Mouse (Mus musculus) urinary bladder, postnatal 0 days (tissue): ENCODE results near the gene Vmn2r89. TPM values are rescaled to one million over a fixed set of nuclear protein-coding genes. Genes with fewer than 3 reads are reported as not detected.

ENCODE experiments used
- polyA plus RNA-seq: library from polyadenylated mRNA; unstranded; fragments of >200 nt; fragmentation: Nextera tagmentation; extraction: Ambion mirVana; gene quantifications from 2 replicates; pipeline ENCODE4 v1.2.1, GENCODE M21; 2015

Gene Vmn2r89
- not detected in 2 replicates for polyA plus RNA-seq

DNA sequence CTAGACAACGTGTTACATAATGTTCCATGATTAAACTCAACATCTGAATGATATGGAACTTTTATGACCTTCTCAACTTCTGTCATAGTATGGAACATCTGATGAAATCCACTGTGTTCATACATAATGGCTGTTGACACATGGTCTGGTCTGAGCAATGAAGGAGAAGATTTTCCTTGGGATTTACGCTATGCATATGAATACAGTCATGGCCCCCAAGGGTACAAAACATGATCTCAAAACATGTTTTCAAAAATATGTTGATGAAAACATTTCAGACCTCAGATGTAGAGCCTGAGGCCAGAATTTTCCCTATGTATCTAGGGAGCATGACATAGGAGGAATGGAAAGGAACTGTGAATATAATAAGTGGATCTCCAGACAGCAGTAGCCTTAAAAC, at the start of gene Vmn2r89:
TSS of gene Vmn2r89 (plus strand) at position 301 of the 400 bp plus-strand sequence.

DNA sequence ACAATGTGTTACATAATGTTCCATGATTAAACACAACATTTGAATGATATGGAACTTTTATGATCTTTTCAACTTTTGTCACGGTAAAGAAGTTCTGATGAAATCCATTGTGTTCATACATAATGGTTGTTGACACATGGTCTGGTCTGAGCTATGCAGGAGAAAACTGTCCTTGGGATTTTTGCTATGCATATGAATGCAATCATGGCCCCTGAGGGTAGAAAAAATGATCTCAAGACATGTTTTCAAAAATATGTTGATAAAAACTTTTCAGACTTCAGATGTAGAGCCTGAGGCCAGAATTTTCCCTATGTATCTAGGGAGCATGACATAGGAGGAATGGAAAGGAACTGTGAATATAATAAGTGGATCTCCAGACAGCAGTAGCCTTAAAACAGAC, 41.1 kb upstream of the Vmn2r89 start, which contains the start of gene Vmn2r88:
TSS of gene Vmn2r88 (plus strand) at position 301 of the 400 bp plus-strand sequence.

Other genes with a start within 250 kb of the Vmn2r89 start
- not detected in 2 replicates for gene Ear14, start 248.5 kb upstream of the Vmn2r89 start, polyA plus RNA-seq
- gene Rnase2a, start 195.7 kb upstream of the Vmn2r89 start, polyA plus RNA-seq = not detected in 2 replicates
- gene Gm7247, start 90.1 kb upstream of the Vmn2r89 start, polyA plus RNA-seq = not detected in 2 replicates
- not detected in 2 replicates for gene Vmn2r88, start 41.0 kb upstream of the Vmn2r89 start, polyA plus RNA-seq
- gene Gm5622, start 100.9 kb downstream of the Vmn2r89 start, polyA plus RNA-seq = 0.23 and 0.41 TPM in 2 replicates
- not detected in 2 replicates for gene Gm17175, start 122.2 kb downstream of the Vmn2r89 start, polyA plus RNA-seq
- gene Gm17174, start 140.3 kb downstream of the Vmn2r89 start, polyA plus RNA-seq = not detected in 2 replicates
- not detected in 2 replicates for gene Gm17078, start 159.5 kb downstream of the Vmn2r89 start, polyA plus RNA-seq
- gene Gm4181, start 183.8 kb downstream of the Vmn2r89 start, polyA plus RNA-seq = not detected in 2 replicates
- not detected in 2 replicates for gene Gm17079, start 243.6 kb downstream of the Vmn2r89 start, polyA plus RNA-seq